Mouse (Mus musculus) olfactory bulb, adult 2 months (tissue): ENCODE results near the gene Flt1.

Source experiments
- CTCF ChIP-seq: fragments of 200-500 bp; IDR thresholded peaks from 2 replicates; pipeline ENCODE4 v1.5.1; 2012; ENCODE audit warnings: low read depth, mild to moderate bottlenecking, low read length, moderate library complexity; ENCODE audit not compliant: insufficient read depth
- POLR2A ChIP-seq: fragments of 200-500 bp; IDR thresholded peaks from 2 replicates; pipeline ENCODE4 v1.6.1; 2012; ENCODE audit warnings: mild to moderate bottlenecking, low read depth, low read length, moderate library complexity; ENCODE audit not compliant: insufficient read depth

DNA sequence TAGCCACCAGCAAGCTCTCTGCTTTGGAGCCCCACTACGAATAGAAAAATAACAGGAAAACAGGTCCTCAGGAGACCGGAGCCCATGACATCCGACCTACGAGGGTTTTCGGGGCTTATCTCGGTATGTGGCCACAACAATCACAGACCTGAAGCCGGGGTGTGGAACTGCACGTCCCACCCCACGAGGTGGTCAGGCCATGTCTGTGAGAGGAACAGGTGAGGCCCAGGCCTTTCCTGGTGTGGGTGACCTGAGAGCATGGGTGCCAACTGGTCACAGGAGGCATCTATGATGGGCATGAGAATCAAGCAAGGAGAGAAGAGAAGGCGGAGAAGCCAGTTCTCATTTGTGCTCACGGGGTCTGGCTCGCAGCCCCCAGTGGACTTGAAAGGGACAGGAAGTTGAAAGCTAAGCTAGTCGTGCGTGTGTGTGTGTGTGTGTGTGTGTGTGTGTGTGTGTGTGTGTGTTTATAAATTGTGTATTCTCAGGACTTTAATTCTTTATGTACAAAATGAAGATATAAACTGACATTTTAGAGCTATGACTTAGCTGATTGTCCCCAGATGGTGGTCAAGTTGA lies 79.4 kb downstream of the Flt1 start:
- TF ChIP-seq POLR2A (no peak), CTCF (no peak)
